Mouse (Mus musculus): ENCODE data around the gene Tmem267.
"Not testable (repeated sequence)": the region's sequence is repeated elsewhere in the genome, so short reads cannot be mapped to it uniquely, and the experiment has no call there.

Gene Tmem267

DNA sequence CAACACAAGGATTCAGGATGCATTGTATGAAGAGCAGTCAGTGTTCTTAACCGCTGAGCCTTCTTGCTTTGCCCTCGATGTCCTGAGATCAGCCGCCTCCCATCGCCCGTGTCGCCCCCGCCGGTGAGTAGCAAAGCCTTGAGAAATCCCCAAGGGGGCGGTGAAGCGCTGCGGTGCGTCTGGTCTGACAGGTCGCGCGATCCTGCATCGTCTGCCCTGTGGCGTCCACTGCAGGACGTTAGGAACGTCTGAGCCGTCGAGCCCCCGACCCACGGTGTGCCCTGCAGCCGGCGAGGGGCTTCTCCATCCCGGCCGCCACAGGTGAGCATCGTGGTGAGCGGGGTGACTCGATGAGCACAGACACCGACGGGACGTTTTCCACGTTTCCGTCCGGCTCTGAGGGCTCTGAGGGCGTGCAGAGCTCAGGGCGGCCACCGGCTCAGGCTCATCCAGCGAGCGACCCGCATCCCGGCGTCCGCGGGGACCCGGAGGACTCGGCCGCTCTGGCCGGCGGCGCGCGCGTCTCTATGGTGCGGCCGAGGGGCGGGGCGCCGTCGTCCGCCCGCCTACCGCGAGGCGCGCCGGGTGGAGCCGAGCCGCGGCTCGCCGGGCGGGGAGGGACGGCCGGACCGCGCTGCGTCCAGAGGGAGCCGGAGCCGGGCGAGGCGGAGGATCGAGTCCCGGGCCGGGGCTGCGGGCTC lies at the start of gene Tmem267, which contains the start of gene 3110070M22Rik:
Gene Tmem267 (plus strand): TSS at position 160 of the 701 bp plus-strand sequence.
Gene 3110070M22Rik (minus strand): TSS at position 504 of the 701 bp plus-strand sequence.
- peak; percentile 81 for DNase-seq (ENCODE audit: low read depth, low spot score)

DNA sequence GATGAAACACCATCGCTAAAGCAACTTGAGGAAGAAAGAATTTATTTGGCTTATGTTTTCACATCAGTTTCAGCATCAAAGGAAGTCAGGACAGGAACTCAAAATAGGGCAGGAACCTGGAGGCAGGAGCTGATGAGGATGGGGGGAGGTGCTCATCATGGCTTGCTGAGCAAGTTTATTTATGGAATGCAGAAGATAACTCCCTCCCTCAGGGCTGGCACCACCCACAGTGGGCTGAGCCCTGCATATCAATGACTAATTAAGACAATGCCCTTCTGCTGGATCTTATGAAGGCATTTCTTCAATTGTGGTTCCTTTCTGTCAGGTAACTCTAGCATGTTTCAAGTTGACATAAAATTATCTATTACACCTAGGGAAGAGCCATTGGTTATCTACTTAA lies 45.6 kb upstream of the Tmem267 start:
- DNase-seq (ENCODE audit: low read depth, low spot score) = peak; percentile 42

DNA sequence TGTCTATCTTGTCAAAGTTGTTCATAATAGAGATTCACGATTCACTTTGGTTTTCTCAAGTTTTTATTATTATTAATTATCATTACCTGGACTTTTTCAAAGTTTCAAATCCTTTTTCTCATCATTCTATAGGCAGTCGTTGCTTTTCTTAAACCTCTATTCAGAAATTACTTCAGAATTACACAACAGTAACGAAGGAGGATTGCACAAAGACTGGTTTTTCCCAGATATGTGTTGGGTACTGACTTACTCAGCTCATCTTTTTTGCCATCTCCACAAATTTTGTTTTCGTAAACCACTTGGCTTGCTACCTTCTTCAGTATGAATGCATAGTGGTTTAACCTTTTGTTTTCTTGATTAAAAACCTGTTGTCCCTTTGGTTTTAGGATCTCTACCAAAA lies 34.3 kb upstream of the Tmem267 start:
- no peak for DNase-seq (ENCODE audit: low read depth, low spot score)

DNA sequence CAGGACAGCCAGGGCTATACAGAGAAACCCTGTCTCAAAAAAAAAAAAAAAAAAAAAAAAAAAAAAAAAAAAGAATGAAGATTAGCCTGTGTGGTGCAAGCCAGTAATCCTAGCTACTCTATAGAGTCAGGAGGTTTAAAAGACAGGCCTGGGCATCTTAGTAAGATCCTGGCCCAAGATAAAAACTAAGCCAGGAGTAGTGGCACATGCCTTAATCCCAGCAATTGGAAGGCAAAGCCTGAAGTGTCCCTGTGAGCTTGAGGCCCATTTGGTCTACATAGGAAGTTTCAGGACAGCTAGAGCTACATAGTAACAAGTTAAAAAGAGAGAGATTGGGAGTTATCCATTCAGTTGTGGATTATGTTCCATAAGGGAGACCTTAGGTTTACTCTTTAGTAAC lies 32.8 kb upstream of the Tmem267 start:
- no peak for DNase-seq (ENCODE audit: low read depth, low spot score)

DNA sequence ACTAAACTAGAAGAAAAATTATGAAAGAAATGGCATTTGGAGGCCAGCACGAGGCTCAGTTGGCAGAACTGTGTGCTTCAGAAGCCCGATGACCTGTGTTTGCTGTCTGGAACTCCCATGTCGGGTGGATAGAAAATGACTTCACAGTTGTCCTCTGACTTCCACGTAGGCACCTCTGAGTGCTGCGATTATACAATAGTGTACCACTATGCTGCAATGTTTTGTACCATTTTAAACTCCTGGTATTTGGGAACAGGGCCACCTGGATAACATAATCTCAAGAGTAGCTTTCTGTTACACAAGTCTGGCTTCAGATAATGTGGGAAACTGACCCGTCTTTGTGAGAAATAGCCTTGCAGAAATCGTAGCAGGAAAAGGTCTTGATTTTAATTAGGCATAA lies 31.5 kb upstream of the Tmem267 start:
- DNase-seq (ENCODE audit: low read depth, low spot score) = no peak

DNA sequence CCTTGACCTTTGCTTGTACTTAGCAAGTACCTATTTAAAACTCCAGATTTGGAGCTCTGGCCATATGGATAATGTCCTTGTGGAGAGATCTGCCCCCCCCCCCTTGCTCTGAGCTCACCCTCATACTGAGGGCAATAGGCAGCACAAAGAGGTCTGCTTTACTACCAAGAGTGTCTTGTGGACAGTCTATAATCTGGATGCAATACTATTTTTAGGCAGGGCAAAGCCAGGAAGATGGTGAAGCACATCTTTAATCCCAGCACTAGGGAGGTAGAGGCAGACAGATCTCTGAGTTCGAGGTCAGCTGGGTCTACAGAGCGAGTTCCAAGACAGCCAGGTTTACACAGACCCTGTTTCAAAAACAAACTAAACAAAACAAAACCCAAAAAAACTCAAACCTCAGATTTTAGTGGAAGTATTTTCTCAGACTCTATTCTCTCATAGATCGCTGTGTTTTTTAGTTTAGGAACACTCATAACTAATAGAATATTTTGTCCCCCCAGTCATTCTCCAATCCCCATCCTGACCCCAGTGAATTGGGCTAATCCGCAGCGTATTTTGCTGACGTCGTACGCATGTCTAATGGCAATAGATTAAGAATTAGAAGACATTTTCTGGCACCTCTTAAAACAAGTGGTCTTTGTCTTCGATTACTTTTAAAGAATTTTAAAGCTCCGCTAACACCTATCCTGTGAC lies 25.8 kb upstream of the Tmem267 start:
- no peak for DNase-seq (ENCODE audit: low read depth, low spot score)

DNA sequence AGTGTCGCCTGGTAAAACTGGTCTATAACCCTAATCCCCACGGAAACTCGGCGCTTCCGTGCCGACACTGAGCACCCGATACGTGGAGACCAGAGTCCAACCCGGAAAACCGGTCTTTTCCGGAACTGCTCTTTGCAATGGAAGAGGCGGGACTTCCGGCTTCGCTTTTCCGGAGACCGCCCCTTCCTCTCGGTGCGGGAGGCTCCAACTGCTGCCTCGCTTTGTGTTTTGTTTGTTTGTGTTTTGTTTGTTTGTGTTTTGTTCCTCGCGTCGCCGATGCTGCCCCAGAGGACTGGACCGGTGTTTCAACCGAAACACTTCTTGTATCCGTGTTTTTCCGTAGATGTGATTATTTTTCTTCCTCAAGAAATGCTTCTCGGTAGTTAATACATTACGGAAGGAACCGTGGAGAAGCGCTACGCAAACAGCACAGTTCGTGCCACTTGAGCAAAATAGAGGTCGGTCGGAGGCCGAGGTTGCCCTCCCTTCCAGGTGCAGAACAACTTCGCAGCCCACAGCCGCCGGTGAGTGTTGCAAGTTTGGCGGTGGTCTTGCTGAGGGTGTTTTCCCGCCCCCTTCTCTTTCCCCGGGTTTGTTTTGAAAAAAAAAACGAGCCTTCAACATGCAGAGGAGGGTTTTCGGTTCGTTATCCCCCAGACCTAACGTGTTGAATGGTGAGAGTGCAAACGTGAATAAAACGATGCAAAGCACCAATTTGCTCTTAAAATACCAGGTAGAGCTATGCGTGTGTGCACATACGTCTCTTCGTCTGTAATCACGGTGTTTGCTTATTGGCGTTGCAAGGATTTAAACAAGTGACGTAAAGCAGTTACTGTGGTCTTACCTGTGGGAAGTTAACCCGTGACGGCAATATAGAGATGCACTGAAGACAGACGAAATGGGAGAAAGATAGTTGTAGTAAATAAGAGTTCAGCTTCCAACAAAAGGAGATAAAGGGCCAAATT lies 25.0 kb upstream of the Tmem267 start, which contains the start of gene 4833420G17Rik:
Gene 4833420G17Rik (plus strand): TSS at position 173 of the 965 bp plus-strand sequence.
- peak; percentile 96 for DNase-seq (ENCODE audit: low read depth, low spot score)

DNA sequence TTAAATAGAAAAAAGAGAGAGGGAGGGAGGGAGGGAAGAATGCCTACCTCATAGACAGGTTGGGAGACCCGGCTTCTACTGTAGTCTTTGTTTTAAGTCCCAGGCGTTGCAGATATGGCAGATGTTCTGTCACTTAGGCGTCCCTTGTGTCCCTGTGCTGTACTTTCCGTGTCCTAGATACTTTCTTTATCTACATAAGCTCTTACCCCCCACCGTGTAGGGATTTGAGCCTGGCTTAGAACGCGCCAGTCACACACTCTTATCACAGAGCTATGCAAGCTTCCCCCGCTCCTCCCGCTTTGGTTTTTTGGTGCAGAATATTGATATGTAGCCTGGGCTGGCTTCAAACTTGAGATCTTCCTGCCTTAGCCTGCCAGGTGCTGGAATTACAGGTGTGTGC lies 11.2 kb upstream of the Tmem267 start:
- no peak for DNase-seq (ENCODE audit: low read depth, low spot score)

DNA sequence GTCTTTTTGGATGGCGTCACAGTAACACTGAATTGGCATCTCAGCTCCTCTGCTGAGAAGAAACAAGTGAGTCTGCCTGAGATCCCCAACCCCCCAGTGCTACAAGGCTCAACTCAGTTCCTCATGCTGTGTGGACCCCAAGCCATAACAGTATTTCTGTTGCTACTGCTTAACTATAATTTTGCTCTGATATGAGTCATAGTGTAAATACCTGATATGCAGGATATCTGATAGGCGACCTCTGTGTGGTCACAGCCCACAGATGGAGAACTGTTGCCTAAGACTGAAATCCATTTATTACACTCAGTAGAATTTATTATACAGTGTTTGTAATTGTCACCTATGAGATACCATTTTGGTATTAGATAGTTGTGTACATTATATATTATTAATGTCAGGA lies 10.1 kb upstream of the Tmem267 start:
- DNase-seq (ENCODE audit: low read depth, low spot score) = no peak

DNA sequence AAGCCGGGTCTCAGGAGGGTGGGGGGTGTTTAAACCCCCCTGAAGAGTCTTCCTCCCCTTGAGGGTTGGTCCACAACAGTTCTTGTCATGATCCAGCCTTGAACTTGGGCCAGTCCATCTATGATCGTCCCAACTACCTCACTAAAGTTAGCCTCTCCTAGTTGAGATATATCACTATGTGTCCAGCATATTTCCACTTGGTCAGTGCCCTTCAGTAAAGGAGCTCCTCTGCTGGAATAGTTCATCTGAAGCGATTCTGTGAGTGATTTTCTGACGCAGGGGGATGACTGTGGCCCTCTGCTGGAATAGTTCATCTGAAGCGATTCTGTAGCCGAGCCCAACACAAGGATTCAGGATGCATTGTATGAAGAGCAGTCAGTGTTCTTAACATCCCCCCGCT lies 485 bp upstream of the Tmem267 start:
- DNase-seq (ENCODE audit: low read depth, low spot score) = no peak

DNA sequence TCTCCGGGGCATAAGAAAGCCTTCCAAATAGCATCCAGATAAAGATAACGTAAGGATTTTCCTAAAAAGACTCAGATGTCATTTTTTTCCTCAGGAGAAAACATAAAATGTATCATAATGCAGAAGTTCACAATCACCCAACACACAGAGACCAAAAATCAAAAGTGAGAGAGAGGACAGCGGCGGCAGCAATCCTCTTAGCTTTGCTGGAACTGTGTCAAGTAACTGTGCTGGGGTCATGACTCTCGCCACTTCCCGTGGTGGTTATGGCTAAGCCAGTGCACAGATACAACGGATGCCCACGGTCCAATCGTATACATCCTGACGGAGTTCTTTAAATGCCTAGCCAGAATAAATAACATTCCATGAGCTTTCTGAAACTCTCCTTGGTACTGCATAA lies 4.2 kb downstream of the Tmem267 start:
- DNase-seq (ENCODE audit: low read depth, low spot score) = not testable (repeated sequence)

DNA sequence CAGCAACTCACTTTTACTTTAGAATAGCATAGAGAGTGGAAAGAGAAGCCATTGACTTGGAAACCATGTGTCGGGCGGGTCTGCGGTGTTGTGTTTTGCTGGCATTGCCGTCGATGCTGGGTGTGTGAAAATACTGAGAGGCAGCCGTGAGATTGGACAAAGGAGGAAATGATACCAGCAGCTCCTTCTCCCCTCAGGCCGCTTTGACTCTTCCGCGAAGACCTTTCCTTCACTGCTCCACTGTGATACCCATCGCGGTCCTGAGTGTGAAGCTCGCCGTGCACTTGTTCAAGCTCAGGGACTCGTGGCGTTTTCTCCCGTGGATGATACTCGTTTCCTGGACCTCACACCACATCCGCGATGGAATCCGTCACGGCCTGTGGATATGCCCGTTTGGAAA lies 7.1 kb downstream of the Tmem267 start:
- not testable (repeated sequence) for DNase-seq (ENCODE audit: low read depth, low spot score)

DNA sequence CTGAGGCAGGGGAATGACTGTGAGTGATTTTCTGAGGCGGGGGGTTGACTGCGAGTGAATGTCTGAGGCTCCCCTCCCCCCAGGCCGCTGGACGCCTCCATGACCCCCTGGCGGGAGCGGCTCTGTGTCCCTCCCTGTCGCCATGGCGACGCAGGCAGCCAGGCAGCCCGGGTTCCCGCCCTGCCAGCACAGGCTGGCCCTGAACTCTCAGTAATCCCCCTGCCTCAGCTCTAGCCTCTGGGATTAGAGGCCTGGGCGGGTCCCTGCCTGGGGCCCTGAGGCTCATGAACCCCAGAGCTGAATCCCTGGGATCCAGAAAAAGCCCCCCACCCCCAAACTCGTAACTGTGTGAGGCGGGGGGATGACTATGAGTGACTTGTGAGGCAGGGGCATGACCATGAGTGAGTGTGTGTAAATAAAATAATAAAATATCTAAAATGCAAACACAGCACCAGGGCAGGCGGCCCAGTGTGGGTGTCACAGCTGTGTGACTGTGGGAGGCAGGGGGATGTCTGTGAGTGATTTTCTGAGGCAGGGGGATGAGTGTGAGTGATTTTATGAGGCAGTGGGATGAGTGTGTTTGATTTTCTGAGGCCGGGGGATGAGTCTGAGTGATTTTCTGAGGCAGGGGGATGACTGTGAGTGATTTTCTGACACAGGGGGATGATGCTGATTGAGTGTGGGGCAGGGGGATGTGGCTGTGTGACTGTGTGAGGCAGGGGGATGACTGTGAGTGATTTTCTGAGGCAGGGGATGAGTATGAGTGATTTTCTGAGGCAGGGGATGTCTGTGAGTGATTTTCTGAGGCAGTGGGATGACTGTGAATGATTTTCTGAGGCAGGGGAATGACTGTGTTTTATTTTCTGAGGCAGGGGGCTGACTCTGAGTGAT lies 108.7 kb downstream of the Tmem267 start:
- DNase-seq (ENCODE audit: low read depth, low spot score) = not testable (repeated sequence)

DNA sequence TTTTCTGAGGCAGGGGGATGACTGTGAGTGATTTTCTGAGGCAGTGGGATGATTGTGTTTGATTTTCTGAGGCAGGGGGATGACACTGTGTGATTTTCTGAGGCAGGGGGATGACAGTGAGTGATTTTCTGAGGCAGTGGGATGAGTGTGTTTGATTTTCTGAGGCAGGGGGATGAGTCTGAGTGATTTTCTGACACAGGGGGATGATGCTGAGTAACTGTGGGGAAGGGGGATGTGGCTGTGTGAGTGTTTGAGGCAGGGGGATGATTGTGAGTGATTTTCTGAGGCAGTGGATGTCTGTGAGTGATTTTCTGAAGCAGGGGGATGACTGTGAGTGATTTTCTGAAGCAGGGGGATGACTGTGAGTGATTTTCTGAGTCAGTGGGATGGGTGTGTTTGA lies 110.6 kb downstream of the Tmem267 start:
- not testable (repeated sequence) for DNase-seq (ENCODE audit: low read depth, low spot score)

DNA sequence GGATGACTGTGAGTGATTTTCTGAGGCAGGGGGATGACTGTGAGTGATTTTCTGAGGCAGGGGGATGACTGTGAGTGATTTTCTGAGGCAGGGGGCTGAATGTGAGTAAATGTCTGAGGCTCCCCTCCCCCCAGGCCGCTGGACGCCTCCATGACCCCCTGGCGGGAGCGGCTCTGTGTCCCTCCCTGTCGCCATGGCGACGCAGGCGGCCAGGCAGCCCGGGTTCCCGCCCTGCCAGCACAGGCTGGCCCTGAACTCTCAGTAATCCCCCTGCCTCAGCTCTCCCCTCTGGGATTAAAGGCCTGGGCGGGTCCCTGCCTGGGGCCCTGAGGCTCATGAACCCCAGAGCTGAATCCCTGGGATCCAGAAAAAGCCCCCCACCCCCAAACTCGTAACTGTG lies 111.2 kb downstream of the Tmem267 start:
- DNase-seq (ENCODE audit: low read depth, low spot score) = not testable (repeated sequence)

DNA sequence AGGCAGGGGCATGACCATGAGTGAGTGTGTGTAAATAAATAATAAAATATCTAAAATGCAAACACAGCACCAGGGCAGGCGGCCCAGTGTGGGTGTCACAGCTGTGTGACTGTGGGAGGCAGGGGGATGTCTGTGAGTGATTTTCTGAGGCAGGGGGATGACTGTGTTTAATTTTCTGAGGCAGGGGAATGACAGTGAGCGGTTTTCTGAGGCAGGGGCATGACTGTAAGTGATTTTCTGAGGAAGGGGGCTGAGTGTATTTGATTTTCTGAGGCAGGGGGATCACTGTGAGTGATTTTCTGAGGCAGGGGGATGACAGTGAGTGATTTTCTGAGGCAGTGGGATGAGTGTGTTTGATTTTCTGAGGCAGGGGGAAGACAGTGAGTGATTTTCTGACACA lies 111.7 kb downstream of the Tmem267 start:
- not testable (repeated sequence) for DNase-seq (ENCODE audit: low read depth, low spot score)

DNA sequence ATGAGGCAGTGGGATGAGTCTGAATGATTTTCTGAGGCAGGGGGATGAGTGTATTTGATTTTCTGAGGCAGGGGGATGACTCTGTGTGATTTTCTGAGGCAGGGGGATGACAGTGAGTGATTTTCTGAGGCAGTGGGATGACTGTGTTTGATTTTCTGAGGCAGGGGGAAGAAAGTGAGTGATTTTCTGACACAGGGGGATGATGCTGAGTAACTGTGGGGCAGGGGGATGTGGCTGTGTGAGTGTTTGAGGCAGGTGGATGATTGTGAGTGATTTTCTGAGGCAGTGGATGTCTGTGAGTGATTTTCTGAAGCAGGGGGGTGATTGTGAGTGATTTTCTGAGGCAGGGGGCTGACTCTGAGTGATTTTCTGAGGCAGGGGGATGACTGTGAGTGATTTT lies 112.3 kb downstream of the Tmem267 start:
- not testable (repeated sequence) for DNase-seq (ENCODE audit: low read depth, low spot score)

DNA sequence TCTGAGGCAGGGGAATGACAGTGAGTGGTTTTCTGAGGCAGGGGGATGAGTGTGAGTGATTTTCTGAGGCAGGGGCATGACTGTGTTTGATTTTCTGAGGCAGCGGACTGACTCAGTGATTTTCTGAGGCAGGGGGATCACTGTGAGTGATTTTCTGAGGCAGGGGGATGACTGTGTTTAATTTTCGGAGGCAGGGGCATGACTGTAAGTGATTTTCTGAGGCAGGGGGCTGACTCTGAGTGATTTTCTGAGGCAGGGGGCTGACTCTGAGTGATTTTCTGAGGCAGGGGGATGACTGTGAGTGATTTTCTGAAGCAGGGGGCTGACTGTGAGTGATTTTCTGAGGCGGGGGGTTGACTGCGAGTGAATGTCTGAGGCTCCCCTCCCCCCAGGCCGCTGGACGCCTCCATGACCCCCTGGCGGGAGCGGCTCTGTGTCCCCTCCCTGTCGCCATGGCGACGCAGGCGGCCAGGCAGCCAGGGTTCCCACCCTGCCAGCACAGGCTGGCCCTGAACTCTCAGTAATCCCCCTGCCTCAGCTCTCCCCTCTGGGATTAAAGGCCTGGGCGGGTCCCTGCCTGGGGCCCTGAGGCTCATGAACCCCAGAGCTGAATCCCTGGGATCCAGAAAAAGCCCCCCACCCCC lies 115.0 kb downstream of the Tmem267 start:
- not testable (repeated sequence) for DNase-seq (ENCODE audit: low read depth, low spot score)

DNA sequence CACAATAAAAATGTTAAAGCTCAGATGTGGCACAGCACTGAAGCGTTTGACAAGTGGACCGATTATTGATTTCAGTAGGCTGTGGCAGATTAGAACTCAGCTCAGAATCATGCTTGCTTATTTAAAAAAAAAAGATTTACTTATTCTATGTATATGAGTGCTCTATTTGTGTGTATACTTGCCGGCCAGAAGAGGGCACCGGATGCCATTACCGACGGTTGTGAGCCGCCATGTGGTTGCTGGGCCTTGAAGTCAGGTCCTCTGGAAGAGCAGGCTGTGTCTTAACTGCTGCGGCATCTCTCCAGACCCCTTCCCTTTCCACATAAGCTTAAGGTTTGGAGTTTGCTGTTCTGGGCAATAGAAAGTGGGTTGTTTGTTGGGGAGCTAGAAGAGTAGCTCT lies 116.1 kb downstream of the Tmem267 start:
- not testable (repeated sequence) for DNase-seq (ENCODE audit: low read depth, low spot score)

DNA sequence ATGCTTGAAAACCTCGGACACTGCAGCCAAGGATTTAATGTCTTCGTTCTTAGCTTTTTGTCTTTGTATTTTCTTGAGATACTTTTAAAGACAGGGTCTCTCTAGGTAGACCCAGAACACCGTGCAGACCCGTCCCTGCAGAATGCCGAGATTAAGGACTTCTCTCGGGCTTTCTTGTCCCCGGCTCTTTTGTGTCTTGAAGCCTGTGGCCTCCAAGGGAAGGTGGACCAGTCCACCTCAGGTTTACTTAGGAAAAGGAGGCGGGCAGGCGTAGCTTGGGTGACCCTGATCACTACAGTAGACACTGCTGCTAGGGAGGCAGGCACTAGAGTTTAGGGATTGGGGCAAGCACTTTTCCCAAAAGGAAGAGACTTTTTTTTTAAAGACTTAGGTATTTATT lies 116.5 kb downstream of the Tmem267 start:
- not testable (repeated sequence) for DNase-seq (ENCODE audit: low read depth, low spot score)

Data from R1 (cell line).